Mouse (Mus musculus) CH12.LX (cell line): ENCODE data around the gene Gm1123. TPM values are rescaled to one million over a fixed set of nuclear protein-coding genes. Genes with fewer than 3 reads are reported as not detected.
A peak's percentile ranks its signal among the peaks of the same experiment; 100 is the strongest.

ENCODE experiments used
- DNase-seq: peaks from one replicate; pipeline ENCODE4 v3.0.0-alpha.2; 2013; ENCODE audit errors: extremely low read depth
- H3K27ac ChIP-seq: 2 replicates; pipeline ENCODE4 v1.5.1; 2012; ENCODE audit warnings: low read depth, mild to moderate bottlenecking, control low read depth, moderate library complexity; ENCODE audit not compliant: insufficient read depth
- H3K27me3 ChIP-seq: replicated peaks from 2 replicates; pipeline ENCODE3; 2012; ENCODE audit warnings: inconsistent platforms
- H3K36me3 ChIP-seq, 2 experiments: replicated peaks in 1 of 2; 2 replicates each; pipeline versions ENCODE3 to v1.6.1; 2012; ENCODE audit warnings: inconsistent platforms in 1 of 2, low read length in 1 of 2, mild to moderate bottlenecking in 1 of 2, mixed read lengths in 1 of 2, moderate library complexity in 1 of 2; ENCODE audit not compliant: control insufficient read depth in 1 of 2, insufficient read depth in 1 of 2
- H3K4me1 ChIP-seq, 2 experiments: 2 replicates each; pipeline ENCODE4 v1.6.1; 2012; ENCODE audit warnings: inconsistent platforms in 1 of 2, moderate library complexity in 1 of 2; ENCODE audit not compliant: insufficient read depth in 2 of 2, control insufficient read depth in 1 of 2
- H3K4me2 ChIP-seq: 2 replicates; pipeline ENCODE4 v1.6.1; 2012; ENCODE audit warnings: low read depth, mild to moderate bottlenecking, control low read depth; ENCODE audit not compliant: poor library complexity, insufficient read depth, severe bottlenecking
- H3K4me3 ChIP-seq, 3 experiments: fragments of 150-350 bp in 1 of 3; sonication (generic) in 1 of 3; replicated peaks in 1 of 3; 2 replicates each; pipeline versions ENCODE3 to v1.5.1; 2011 to 2012; ENCODE audit warnings: low read depth in 2 of 3, low read length in 2 of 3, mild to moderate bottlenecking in 2 of 3, moderate library complexity in 2 of 3, control low read depth in 1 of 3, improper control_type of control experiment in 1 of 3, inconsistent platforms in 1 of 3, mixed read lengths in 1 of 3; ENCODE audit not compliant: poor library complexity in 1 of 3
- H3K79me2 ChIP-seq: replicated peaks from 2 replicates; pipeline ENCODE4 v1.6.1; 2012; ENCODE audit warnings: mild to moderate bottlenecking, moderate library complexity; ENCODE audit not compliant: control insufficient read depth, poor library complexity, insufficient read depth, severe bottlenecking; ENCODE audit errors: extremely low read depth
- H3K9ac ChIP-seq: 2 replicates; pipeline ENCODE4 v1.6.1; 2012; ENCODE audit warnings: low read depth, mild to moderate bottlenecking, control low read depth, moderate library complexity; ENCODE audit not compliant: insufficient read depth
- H3K9me3 ChIP-seq: replicated peaks from 2 replicates; pipeline ENCODE3; 2012; ENCODE audit warnings: low read length, inconsistent platforms, mixed read lengths
- BHLHE40 ChIP-seq: IDR thresholded peaks from 2 replicates; pipeline ENCODE4 v1.6.1; 2011; ENCODE audit warnings: mild to moderate bottlenecking, low read depth, low read length, improper control_type of control experiment
- CHD1 ChIP-seq: IDR thresholded peaks from 2 replicates; pipeline ENCODE4 v1.6.1; 2012; ENCODE audit warnings: low read depth, low read length, improper control_type of control experiment, inconsistent platforms
- CTCF ChIP-seq, 2 experiments: IDR thresholded peaks in 1 of 2; conservative IDR thresholded peaks in 1 of 2; 2 replicates each; pipeline ENCODE4 v1.5.1; 2011 to 2012; ENCODE audit warnings: low read depth in 2 of 2, low read length in 2 of 2, improper control_type of control experiment in 1 of 2, inconsistent platforms in 1 of 2, mild to moderate bottlenecking in 1 of 2, moderate library complexity in 1 of 2
- E2F4 ChIP-seq: IDR thresholded peaks from 2 replicates; pipeline ENCODE4 v1.6.1; 2011; ENCODE audit warnings: low read depth, low read length, improper control_type of control experiment; ENCODE audit not compliant: insufficient replicate concordance
- ELF1 ChIP-seq: IDR thresholded peaks from 2 replicates; pipeline ENCODE4 v1.6.1; 2014; ENCODE audit warnings: low read depth, mild to moderate bottlenecking, inconsistent platforms, low read length, improper control_type of control experiment
- EP300 ChIP-seq: IDR thresholded peaks from 2 replicates; pipeline ENCODE4 v1.6.1; 2011; ENCODE audit warnings: low read length, improper control_type of control experiment
- ETS1 ChIP-seq: conservative IDR thresholded peaks from 2 replicates; pipeline ENCODE4 v1.6.1; 2012; ENCODE audit warnings: low read depth, mild to moderate bottlenecking, inconsistent platforms, low read length, improper control_type of control experiment, moderate library complexity
- GABPA ChIP-seq: IDR thresholded peaks from 2 replicates; pipeline ENCODE4 v1.6.1; 2012; ENCODE audit warnings: low read depth, low read length, improper control_type of control experiment, inconsistent platforms; ENCODE audit not compliant: insufficient replicate concordance
- JUN ChIP-seq: IDR thresholded peaks from 2 replicates; pipeline ENCODE4 v1.6.1; 2011; ENCODE audit warnings: low read depth, mild to moderate bottlenecking, low read length, improper control_type of control experiment, moderate library complexity; ENCODE audit not compliant: insufficient read depth
- JUND ChIP-seq: conservative IDR thresholded peaks from 2 replicates; pipeline ENCODE4 v1.6.1; 2011; ENCODE audit warnings: low read depth, low read length, improper control_type of control experiment
- KAT2A ChIP-seq: IDR thresholded peaks from 2 replicates; pipeline ENCODE4 v1.6.1; 2012; ENCODE audit warnings: low read length, improper control_type of control experiment, inconsistent platforms; ENCODE audit not compliant: insufficient replicate concordance
- MAFK ChIP-seq: IDR thresholded peaks from 2 replicates; pipeline ENCODE4 v1.6.1; 2011; ENCODE audit warnings: low read length, improper control_type of control experiment; ENCODE audit not compliant: insufficient replicate concordance
- MAX ChIP-seq: IDR thresholded peaks from 2 replicates; pipeline ENCODE4 v1.6.1; 2011; ENCODE audit warnings: low read length, improper control_type of control experiment
- MAZ ChIP-seq: IDR thresholded peaks from 2 replicates; pipeline ENCODE4 v1.6.1; 2012; ENCODE audit warnings: low read depth, mild to moderate bottlenecking, inconsistent platforms, low read length, improper control_type of control experiment, moderate library complexity
- MEF2A ChIP-seq: IDR thresholded peaks from 2 replicates; pipeline ENCODE4 v1.6.1; 2014; ENCODE audit warnings: low read depth, mild to moderate bottlenecking, inconsistent platforms, low read length, improper control_type of control experiment, borderline replicate concordance
- NELFE ChIP-seq: IDR thresholded peaks from 2 replicates; pipeline ENCODE4 v1.6.1; 2011; ENCODE audit warnings: low read depth, low read length, improper control_type of control experiment
- NRF1 ChIP-seq: IDR thresholded peaks from 2 replicates; pipeline ENCODE4 v1.6.1; 2014; ENCODE audit warnings: low read depth, mild to moderate bottlenecking, inconsistent platforms, low read length, improper control_type of control experiment, moderate library complexity
- PAX5 ChIP-seq: IDR thresholded peaks from 2 replicates; pipeline ENCODE4 v1.6.1; 2012; ENCODE audit warnings: low read length, inconsistent platforms, mixed read lengths
- POLR2A ChIP-seq: IDR thresholded peaks from 2 replicates; pipeline ENCODE4 v1.6.1; 2011; ENCODE audit warnings: low read depth, mild to moderate bottlenecking, improper control_type of control experiment, low read length
- RAD21 ChIP-seq: IDR thresholded peaks from 2 replicates; pipeline ENCODE4 v1.6.1; 2011; ENCODE audit warnings: low read depth, mild to moderate bottlenecking, low read length, improper control_type of control experiment, moderate library complexity
- RCOR1 ChIP-seq: conservative IDR thresholded peaks from 2 replicates; pipeline ENCODE4 v1.6.1; 2012; ENCODE audit warnings: low read depth, mild to moderate bottlenecking, inconsistent platforms, low read length, improper control_type of control experiment
- SIN3A ChIP-seq: IDR thresholded peaks from 2 replicates; pipeline ENCODE4 v1.6.1; 2012; ENCODE audit warnings: low read length, improper control_type of control experiment, inconsistent platforms
- SMC3 ChIP-seq: IDR thresholded peaks from 2 replicates; pipeline ENCODE4 v1.6.1; 2011; ENCODE audit warnings: low read depth, low read length, improper control_type of control experiment
- TBP ChIP-seq: conservative IDR thresholded peaks from 2 replicates; pipeline ENCODE4 v1.6.1; 2011; ENCODE audit warnings: low read depth, low read length, improper control_type of control experiment
- TCF12 ChIP-seq: IDR thresholded peaks from 2 replicates; pipeline ENCODE4 v1.6.1; 2014; ENCODE audit warnings: low read depth, mild to moderate bottlenecking, inconsistent platforms, low read length, improper control_type of control experiment
- USF1 ChIP-seq: IDR thresholded peaks from 2 replicates; pipeline ENCODE4 v1.6.1; 2014; ENCODE audit warnings: low read depth, mild to moderate bottlenecking, inconsistent platforms, low read length, improper control_type of control experiment
- USF2 ChIP-seq: conservative IDR thresholded peaks from 2 replicates; pipeline ENCODE4 v1.6.1; 2011; ENCODE audit warnings: low read depth, low read length, improper control_type of control experiment
- ZC3H11A ChIP-seq: IDR thresholded peaks from 2 replicates; pipeline ENCODE4 v1.6.1; 2012; ENCODE audit warnings: low read depth, mild to moderate bottlenecking, inconsistent platforms, low read length, improper control_type of control experiment
- ZKSCAN1 ChIP-seq: IDR thresholded peaks from 2 replicates; pipeline ENCODE4 v1.6.1; 2012; ENCODE audit warnings: low read depth, inconsistent platforms, low read length, improper control_type of control experiment, borderline replicate concordance
- ZNF384 ChIP-seq: IDR thresholded peaks from 2 replicates; pipeline ENCODE4 v1.6.1; 2012; ENCODE audit warnings: low read depth, low read length, improper control_type of control experiment, inconsistent platforms
- dilution Hi-C: fragments of 300-500 bp; cut with MboI; formaldehyde crosslinking; loops from 2 replicates; pipeline ENCODE4 v1.14.3; 2020; ENCODE audit warnings: low sequenced_read_pairs; ENCODE audit not compliant: extremely low pct_unique_long_range_greater_than_20kb, extremely low pct_ligation_motif_present
- in situ Hi-C: fragments of 300-500 bp; cut with MboI; formaldehyde crosslinking; loops from 3 replicates; pipeline ENCODE4 v1.14.3; 2019; ENCODE audit warnings: low sequenced_read_pairs, low pct_ligation_motif_present, low pct_unique_long_range_greater_than_20kb, mixed read lengths
- polyA plus RNA-seq: library from polyadenylated mRNA; unstranded; fragments of >175 nt; gene quantifications from 2 replicates; pipeline ENCODE4 v1.2.1, GENCODE M21; 2012; ENCODE audit warnings: low read depth; ENCODE audit not compliant: insufficient read length
- total RNA-seq, 2 experiments: library from RNA; depleted of rRNA; stranded (reverse); fragments of 300-350 nt in 1 of 2; fragments of >200 nt in 1 of 2; gene quantifications; 2 replicates each; pipeline ENCODE4 v1.2.3; 2012 to 2014

Gene Gm1123
- total and polyA plus RNA-seq, 3 experiments, result not detected

DNA sequence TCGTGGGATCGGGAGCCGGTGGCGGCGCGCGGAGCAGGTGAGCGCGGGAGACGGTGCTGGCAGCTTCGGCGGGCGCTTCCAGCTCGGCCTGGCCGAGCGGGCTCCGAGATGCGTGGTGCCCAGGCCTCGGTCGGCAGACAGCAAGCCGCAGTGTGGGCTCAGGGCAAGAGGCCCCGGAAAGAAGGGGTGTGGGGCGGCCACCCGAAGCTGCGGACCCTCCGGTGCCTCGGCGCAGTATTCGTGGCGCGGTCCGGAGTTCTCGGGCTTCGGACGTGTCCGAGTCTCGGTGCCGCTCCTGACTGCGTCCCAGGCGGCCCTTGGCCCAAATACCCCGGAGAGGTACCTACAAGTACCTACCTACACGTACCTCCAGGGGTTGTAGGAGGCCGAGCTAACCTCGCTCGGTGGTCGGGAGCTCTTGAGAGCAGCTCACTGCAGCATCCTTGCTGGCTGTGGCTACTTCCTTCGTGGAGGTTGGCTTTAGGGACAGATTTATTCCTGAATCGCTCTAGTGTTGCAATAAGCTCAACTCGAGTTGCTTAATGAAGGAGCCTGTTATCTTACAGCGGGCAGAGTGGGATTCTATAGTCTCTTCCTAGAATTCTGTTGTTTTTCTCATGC, 48.9 kb downstream of the Gm1123 start:
- DNase-seq, result peak; percentile 24
- no peak overlapping the region for H3K27ac ChIP-seq
- dilution Hi-C loops, result no loop called here

DNA sequence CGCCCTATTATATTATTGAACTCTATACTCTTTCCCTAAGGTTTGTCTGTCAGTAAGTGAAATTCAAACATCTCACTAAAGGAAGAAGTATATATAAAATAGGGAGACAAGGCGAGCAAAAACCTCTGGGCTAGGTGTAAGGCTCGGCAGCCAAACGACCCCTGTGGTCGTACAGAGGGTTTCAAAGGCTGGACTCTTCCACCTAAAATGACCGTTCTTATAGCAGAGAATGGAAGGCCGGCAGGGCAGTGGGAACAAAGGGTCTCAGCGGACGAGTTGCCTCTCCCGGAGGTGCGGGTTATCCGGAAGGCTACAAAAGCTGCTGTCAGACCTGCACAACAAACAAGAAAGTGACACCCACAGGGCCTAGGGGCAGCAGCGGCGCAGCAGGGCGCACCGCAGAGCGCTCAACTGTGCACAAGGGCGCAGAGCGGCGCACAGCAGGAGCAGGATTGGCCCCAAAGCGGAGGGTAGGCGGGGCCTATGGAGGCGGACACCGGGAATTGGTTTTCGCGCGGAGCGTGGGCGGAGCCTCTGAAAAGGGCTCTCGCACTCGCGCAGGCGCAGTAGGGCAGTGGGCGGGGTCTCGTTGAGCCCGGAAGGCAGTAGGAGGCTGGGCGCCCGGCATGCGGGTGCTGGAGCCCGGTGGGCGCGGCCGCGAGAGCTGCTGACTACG, 49.6 kb downstream of the Gm1123 start, which contains the start of gene Faim:
TSS of gene Faim (plus strand) at position 574 of the 676 bp plus-strand sequence.
- Histone ChIP-seq H3K4me3 (peak within 1 kb of the TSS; percentile 82 to 97 (median 86)), H3K4me2 (peak within 1 kb of the TSS; percentile 92), H3K36me3 (peaks cover 0 to 2% of the 10 kb centered on the region in 2 experiments), H3K27me3 (peaks cover 5% of the 10 kb centered on the region), H3K27ac (no peak within 1 kb of the TSS), H3K9ac (peak within 1 kb of the TSS; percentile 76), H3K9me3 (no peaks in the 10 kb centered on the region), H3K79me2 (peaks cover 18% of the 10 kb centered on the region), H3K4me1 (peaks cover 4 to 36% of the 10 kb centered on the region in 2 experiments; a peak in 3 of 4 replicates)
- in situ Hi-C loops, result no loop called here
- dilution Hi-C loops, result no loop called here
- DNase-seq, result peak; percentile 99
- peak; percentile 75; the same call in 1 of the 2 replicates for TF ChIP-seq E2F4
- TF ChIP-seq SMC3, result no peak
- TF ChIP-seq NRF1, result peak; percentile 95
- TF ChIP-seq MAFK, result no peak
- TF ChIP-seq ZNF384, result no peak
- TF ChIP-seq EP300, result no peak
- no peak for TF ChIP-seq ZKSCAN1
- 0 out of 2 replicates have a peak, but pooled peaks have one; percentile 32 for TF ChIP-seq MAZ
- TF ChIP-seq USF1, result no peak
- TF ChIP-seq PAX5, result no peak
- TF ChIP-seq RAD21, result no peak
- 0 out of 2 replicates have a peak, but pooled peaks have one; percentile 20 for TF ChIP-seq KAT2A
- TF ChIP-seq JUN, result no peak
- TF ChIP-seq MAX, result peak; percentile 64
- TF ChIP-seq BHLHE40, result no peak
- peak; percentile 81 for TF ChIP-seq NELFE
- TF ChIP-seq JUND, result no peak
- TF ChIP-seq ELF1, result peak; percentile 91
- TF ChIP-seq ETS1, result no peak
- TF ChIP-seq TCF12, result peak; percentile 85
- no peak for TF ChIP-seq USF2
- no peak for TF ChIP-seq RCOR1
- TF ChIP-seq GABPA, result no peak
- no peak for TF ChIP-seq CHD1
- 0 out of 4 replicates have a peak, but pooled peaks of 1 of the 2 experiments have one; percentile 12 for TF ChIP-seq CTCF (conservative IDR thresholded peaks at IDR 0.05 in 1 of 2, IDR thresholded peaks at IDR 0.05 in 1 of 2; ENCODE audit: low read depth in 2 of 2, low read length in 2 of 2)
- TF ChIP-seq MEF2A, result 0 out of 2 replicates have a peak, but pooled peaks have one; percentile 33
- TF ChIP-seq ZC3H11A, result no peak
- TF ChIP-seq TBP, result peak; percentile 74; the same call in 1 of the 2 replicates
- TF ChIP-seq POLR2A, result peak; percentile 83

More for the DNA sequence above, 48.9 kb downstream of the Gm1123 start:
- Histone ChIP-seq H3K36me3 (peaks cover 0 to 2% of the 10 kb centered on the region in 2 experiments), H3K79me2 (peaks cover 18% of the 10 kb centered on the region), H3K4me1 (peaks cover 4 to 41% of the 10 kb centered on the region in 2 experiments; a peak in 3 of 4 replicates), H3K4me2 (peak overlapping the region; percentile 92), H3K9ac (peak overlapping the region; percentile 64), H3K27me3 (peaks cover 5% of the 10 kb centered on the region), H3K9me3 (no peaks in the 10 kb centered on the region), H3K4me3 (peak overlapping the region; percentile 82 to 97 (median 86))
- TF ChIP-seq MEF2A (no peak), SMC3 (no peak), SIN3A (no peak; the same call in 1 of the 2 replicates), CTCF (conservative IDR thresholded peaks at IDR 0.05 in 1 of 2, IDR thresholded peaks at IDR 0.05 in 1 of 2; ENCODE audit: low read depth in 2 of 2, low read length in 2 of 2) (no peak)
- in situ Hi-C loops, result no loop called here
